Mouse (Mus musculus): ENCODE results near the gene Gm9611.
"Not testable (repeated sequence)": the region's sequence is repeated elsewhere in the genome, so short reads cannot be mapped to it uniquely, and the experiment has no call there.

Gene Gm9611

GRCm38 (mm10) chr14:42297258-42297657 lies at the start of gene Gm9611:
TSS of gene Gm9611 (minus strand) at chr14:42297358.
- not testable (repeated sequence) for DNase-seq

GRCm38 (mm10) chr14:42309910-42310309 lies 12.8 kb upstream of the Gm9611 start, which contains the start of gene Gm7995:
TSS of gene Gm7995 (plus strand) at chr14:42310210.
- not testable (repeated sequence) for DNase-seq

DNA sequence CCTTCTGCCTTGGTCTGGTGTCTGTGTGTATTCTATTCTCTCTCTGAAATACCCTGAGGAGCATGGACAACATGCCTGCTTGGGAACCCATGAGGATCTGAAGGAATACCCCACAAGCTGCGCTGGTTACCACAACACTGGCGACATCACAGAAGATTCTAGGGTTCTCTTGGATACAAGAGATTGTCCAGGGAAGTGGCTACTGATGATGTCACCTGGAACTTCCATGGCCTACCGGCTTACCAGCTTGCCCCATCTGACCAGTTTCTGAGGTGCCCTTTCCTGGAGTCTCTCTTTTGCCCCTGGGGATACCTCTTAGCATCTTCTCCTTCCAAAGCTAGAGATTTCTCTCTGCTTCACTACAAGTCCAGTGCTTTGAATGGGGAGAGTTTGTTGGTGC lies 37.2 kb downstream of the Gm9611 start, which contains the start of gene Gm17026:
TSS of gene Gm17026 (minus strand) at position 101 of the 400 bp plus-strand sequence.
- not testable (repeated sequence) for DNase-seq
